Mouse (Mus musculus) liver, embryonic 14.5 days (tissue): ENCODE measurements at regions not wholly inside any gene's neighbourhood (a gene's known extent, or its start where the extent isn't known, plus 50 kb on each side); places are given as distances from the start of the nearest gene placed in this dataset.

Source experiments
- CTCF ChIP-seq: IDR thresholded peaks from 2 replicates; pipeline ENCODE4 v1.5.1; 2016; ENCODE audit warnings: antibody characterized with exemption, low read depth, control low read depth
- EP300 ChIP-seq: IDR thresholded peaks from 2 replicates; pipeline ENCODE4 v1.6.1; 2016; ENCODE audit warnings: antibody characterized with exemption, low read depth

- TF ChIP-seq CTCF (no peak), EP300 (no peak)
Observed at GRCm38 (mm10) chr1:105093012-105093411, 263.5 kb downstream of the Rnf152 start.
